Mouse (Mus musculus): Measurements from ENCODE around the gene 3110082I17Rik.

DNA sequence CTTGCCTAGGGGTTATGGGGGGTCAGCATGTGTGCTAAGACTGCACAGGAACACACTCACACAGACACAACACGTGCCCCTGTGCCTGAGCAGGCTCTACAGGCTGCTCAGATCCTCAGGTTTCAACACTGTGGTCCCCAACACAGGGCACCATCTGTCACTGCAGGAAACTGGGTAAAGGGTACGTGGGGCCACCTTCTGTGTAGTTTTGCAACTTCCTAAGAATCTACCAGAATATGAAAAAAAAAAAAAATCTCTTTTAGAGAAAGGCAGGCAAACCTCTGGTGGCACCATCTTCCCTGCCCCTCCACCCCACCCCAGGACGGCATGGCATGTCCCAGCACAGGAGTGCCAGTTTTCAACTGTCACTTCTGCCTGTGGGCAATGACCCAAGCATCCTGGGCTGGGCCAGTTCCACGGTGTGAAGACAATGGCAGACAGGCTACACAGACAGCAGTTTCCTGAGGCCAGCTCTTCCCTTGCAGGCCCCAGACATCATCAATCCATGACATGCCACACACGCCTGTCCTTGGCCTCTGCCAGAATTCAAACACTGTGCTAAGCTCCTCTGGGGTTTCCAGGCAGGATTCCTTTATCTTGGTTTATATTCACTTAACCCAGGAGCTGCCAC lies 11.1 kb downstream of the 3110082I17Rik start:
- TF ChIP-seq POLR2A (IDR thresholded peaks at IDR 0.05; ENCODE audit: low read depth, low read length) (no peak), CTCF (conservative IDR thresholded peaks at IDR 0.05; ENCODE audit: insufficient read depth, insufficient read length, low read depth, low read length) (no peak)
